10 mouse cellular contexts compared by ENCODE assay signal in the genomic region with DNA sequence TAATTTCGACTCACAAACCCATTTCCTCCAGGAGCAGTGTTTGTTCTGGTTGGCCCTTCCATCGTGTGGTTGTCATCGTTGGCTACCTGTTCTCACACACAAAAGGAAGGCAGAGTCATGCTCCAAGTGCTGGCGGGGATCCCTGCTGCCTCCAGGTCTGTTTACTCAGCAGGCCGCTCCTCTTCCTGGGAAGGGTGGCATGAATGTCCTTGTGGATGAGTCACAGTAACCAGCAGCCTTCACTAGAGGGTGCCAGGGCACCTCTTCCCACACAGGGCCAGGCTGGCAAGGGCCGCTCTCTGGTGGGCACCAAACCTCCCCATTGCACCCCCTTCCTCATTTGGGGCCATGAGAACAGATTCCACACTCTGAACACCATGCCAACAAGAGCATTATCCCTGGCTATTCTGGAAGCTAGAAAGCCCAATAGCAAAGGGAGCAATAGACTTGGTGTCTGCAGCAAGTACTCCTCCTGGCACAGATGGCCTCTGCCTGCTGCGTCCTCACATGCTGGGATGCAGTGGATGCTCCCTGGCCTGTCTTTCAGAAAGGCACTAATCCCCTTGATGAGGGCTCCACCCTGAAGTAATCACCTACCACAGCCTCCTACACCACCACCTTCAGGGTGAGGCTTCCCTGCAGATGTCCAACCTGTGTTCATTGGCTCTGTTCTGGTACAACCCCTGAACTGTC.
DNase-seq lines count a peak whose midpoint lies in the region; ATAC-seq and TF ChIP-seq lines count a peak whose summit lies in the region.
"Had no signal": no experiment of that assay in that cellular context is flagged by ENCODE, and none has a peak within 500 bp of the region (broad histone marks: within the 10 kb centered on the region; RNA-seq: fewer than 3 reads in every experiment).

No protein-coding gene starts in this region.

- peak; percentile 92 for ATAC-seq in lung, postnatal 0 days
- no peak for ATAC-seq in erythroid progenitor cell, adult 5-6 weeks (replicated peaks; ENCODE audit: low FRiP score, poor library complexity, severe bottlenecking)

- no peak overlapping the region for H3K27ac ChIP-seq in heart, embryonic 10.5 days
- peak overlapping the region; percentile 94 for H3K27ac ChIP-seq in cerebellum, adult 2 months (ENCODE audit: insufficient read depth, low read length)
- no peak overlapping the region for H3K27ac ChIP-seq in lung, postnatal 0 days (ENCODE audit: low read length)
- H3K27ac ChIP-seq: embryonic facial prominence, embryonic 12.5 days; limb, embryonic 13.5 days had no signal

- peak; percentile 95 for DNase-seq in heart, adult 11 months
- DNase-seq in heart, embryonic 10.5 days (ENCODE audit: low spot score): no peak
- DNase-seq in 3T3-L1 (ENCODE audit: low read depth, low spot score): peak; percentile 46
- DNase-seq in cerebellum, adult 2 months: peak; percentile 95 to 98
- DNase-seq in kidney, adult 9 months: peak; percentile 42
- peak; percentile 87 for DNase-seq in lung, postnatal 0 days (ENCODE audit: low spot score)
- DNase-seq in retina, postnatal 1 day: no peak

- TF ChIP-seq CTCF in cerebellum, adult 2 months (IDR thresholded peaks at IDR 0.05; ENCODE audit: borderline replicate concordance, insufficient read depth, low read depth, low read length): peak; percentile 62; the same call in 1 of the 2 replicates
- peak; percentile 77 for TF ChIP-seq CTCF in lung, postnatal 0 days (IDR thresholded peaks at IDR 0.05)

- H3K9me3 ChIP-seq in heart, embryonic 10.5 days: no peaks in the 10 kb centered on the region
- H3K9me3 ChIP-seq in lung, postnatal 0 days (ENCODE audit: low read length): no peaks in the 10 kb centered on the region
- H3K9me3 ChIP-seq: embryonic facial prominence, embryonic 12.5 days; limb, embryonic 13.5 days had no signal

- H3K27me3 ChIP-seq in heart, embryonic 10.5 days (ENCODE audit: insufficient read depth, poor library complexity, severe bottlenecking): 0 out of 2 replicates have a peak, but pooled peaks cover 3% of the 10 kb centered on the region
- H3K27me3 ChIP-seq in cerebellum, adult 2 months (ENCODE audit: control insufficient read depth, insufficient read depth, low read length): no peaks in the 10 kb centered on the region
- H3K27me3 ChIP-seq in lung, postnatal 0 days (replicated peaks; ENCODE audit: insufficient read depth, low read length): no peaks in the 10 kb centered on the region
- H3K27me3 ChIP-seq: embryonic facial prominence, embryonic 12.5 days; limb, embryonic 13.5 days had no signal

- peak; percentile 86 for TF ChIP-seq EP300 in lung, postnatal 0 days (IDR thresholded peaks at IDR 0.05)

- no peak overlapping the region for H3K9ac ChIP-seq in lung, postnatal 0 days (replicated peaks; ENCODE audit: low read depth)
- H3K9ac ChIP-seq: embryonic facial prominence, embryonic 12.5 days; limb, embryonic 13.5 days had no signal

- 49% methylated on average over 7 of the region's 7 CpGs for WGBS in heart, embryonic 10.5 days
- WGBS in cerebellum, adult 2 months: 8% methylated on average over 7 of the region's 7 CpGs
- WGBS in lung, postnatal 0 days: 42% methylated on average over 7 of the region's 7 CpGs

- no peak overlapping the region for H3K4me3 ChIP-seq in heart, embryonic 10.5 days
- no peak overlapping the region for H3K4me3 ChIP-seq in cerebellum, adult 2 months (replicated peaks; ENCODE audit: insufficient read depth, low read depth, low read length)
- H3K4me3 ChIP-seq in lung, postnatal 0 days (ENCODE audit: low read depth, low read length): no peak overlapping the region
- H3K4me3 ChIP-seq: embryonic facial prominence, embryonic 12.5 days; limb, embryonic 13.5 days had no signal

- no peaks in the 10 kb centered on the region for H3K4me1 ChIP-seq in heart, embryonic 10.5 days
- peaks cover 24% of the 10 kb centered on the region for H3K4me1 ChIP-seq in cerebellum, adult 2 months (ENCODE audit: control insufficient read depth, insufficient read depth, low read length)
- H3K4me1 ChIP-seq in lung, postnatal 0 days (ENCODE audit: insufficient read depth, low read depth, low read length): no peaks in the 10 kb centered on the region
- H3K4me1 ChIP-seq: embryonic facial prominence, embryonic 12.5 days; limb, embryonic 13.5 days had no signal

- no peak overlapping the region for H3K4me2 ChIP-seq in lung, postnatal 0 days (replicated peaks; ENCODE audit: low read depth, low read length)
- H3K4me2 ChIP-seq: embryonic facial prominence, embryonic 12.5 days; limb, embryonic 13.5 days had no signal

- TF ChIP-seq POLR2A in cerebellum, adult 2 months (IDR thresholded peaks at IDR 0.05; ENCODE audit: borderline replicate concordance, insufficient read depth, low read length): peak; percentile 47; the same call in 1 of the 2 replicates

- no peaks in the 10 kb centered on the region for H3K36me3 ChIP-seq in heart, embryonic 10.5 days
- no peaks in the 10 kb centered on the region for H3K36me3 ChIP-seq in lung, postnatal 0 days (ENCODE audit: insufficient read depth, low read length)
- H3K36me3 ChIP-seq: embryonic facial prominence, embryonic 12.5 days; limb, embryonic 13.5 days had no signal

Comparison
In these comparisons a context has a peak if more than half of its experiments do, and no peak if none do; other contexts are left out.
1. DNase-seq: peak in heart, adult 11 months (single experiment), 3T3-L1 (single experiment), cerebellum, adult 2 months (2 of 2), kidney, adult 9 months (single experiment) and lung, postnatal 0 days (single experiment); none in heart, embryonic 10.5 days (single experiment) and retina, postnatal 1 day (single experiment).